Mouse (Mus musculus): ENCODE results near the gene Nradd.

Gene Nradd

DNA sequence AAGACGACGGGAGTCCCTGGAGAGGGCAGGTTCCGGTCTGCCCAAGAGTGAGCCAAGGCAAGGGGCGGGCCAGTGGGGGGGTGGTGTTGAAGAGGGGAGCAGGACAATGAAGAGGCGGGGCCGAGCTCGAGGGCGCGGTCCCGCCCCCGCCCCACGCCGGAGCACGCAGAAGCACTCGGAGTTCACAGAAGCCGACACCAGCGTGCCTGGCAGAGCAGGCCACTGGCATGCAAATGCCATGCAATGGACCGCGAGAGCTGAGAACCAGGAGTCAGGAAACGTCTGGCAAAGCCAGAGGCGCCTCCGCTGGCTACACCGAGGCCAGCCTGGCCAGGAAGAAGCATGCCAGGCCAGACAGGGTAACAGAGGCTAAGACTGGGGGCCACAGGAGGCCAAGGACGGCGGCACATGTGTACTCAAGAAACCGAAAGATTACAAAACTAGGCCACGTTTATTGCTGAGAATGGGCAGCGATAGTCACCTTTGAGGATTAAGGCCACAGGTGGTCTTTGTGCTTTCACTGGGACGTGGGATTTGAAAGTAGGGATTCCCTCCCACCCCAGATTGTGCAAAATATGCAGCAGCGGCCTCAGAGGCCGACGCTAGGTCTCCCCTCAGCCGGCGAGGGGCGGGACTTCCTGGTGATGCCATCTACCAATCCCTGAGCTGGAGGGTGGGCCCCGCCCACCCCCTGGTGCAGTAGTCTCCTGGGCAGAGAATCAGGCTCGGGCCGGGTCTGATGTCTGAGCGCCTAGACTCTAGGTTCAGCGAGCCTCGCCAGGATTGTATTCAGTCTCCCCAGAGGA, at the start of gene Nradd:
Gene Nradd, minus strand, starts transcription at position 92 of the 806 bp plus-strand sequence.
- CTCF ChIA-PET: interaction anchor here (0.6 kb wide), 1 partner anchor 8 kb away, joined by 3 read pairs; no protein-coding TSS in a partner anchor

DNA sequence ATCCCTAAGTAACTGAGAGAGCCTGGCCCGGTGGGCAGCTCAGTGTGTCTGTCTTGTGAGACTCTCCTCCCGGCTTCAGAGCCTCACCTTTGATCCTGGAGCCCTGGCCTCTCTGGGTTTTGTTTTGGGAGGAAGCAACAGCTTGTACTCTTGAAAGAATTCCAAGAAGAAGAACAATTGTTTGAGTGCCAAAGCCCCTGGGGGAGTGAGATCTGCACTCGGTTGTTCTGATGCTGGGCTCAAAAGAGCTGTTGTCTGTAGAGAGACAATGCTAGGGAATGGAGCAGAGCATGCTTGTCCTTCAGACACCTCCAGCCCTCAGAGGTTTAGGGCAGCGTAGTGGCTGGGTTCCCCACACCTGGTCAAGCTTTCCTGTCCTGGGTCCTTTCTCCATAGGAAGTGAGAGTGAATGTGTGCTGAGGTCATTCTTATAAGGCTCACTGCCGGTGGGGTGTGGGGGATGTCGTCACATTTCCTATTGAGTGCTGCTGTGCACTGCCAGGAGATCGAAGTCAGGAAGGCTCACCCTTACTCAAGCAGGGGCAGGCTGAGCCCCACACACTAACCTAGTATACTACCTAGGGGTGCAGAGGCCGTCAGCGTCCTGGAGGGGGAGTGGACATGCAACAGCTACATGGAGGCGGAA, 49.0 kb upstream of the Nradd start:
- CTCF ChIA-PET: interaction anchor here (0.8 kb wide), 1 partner anchor 37 kb away, joined by 3 read pairs; no protein-coding TSS in a partner anchor

DNA sequence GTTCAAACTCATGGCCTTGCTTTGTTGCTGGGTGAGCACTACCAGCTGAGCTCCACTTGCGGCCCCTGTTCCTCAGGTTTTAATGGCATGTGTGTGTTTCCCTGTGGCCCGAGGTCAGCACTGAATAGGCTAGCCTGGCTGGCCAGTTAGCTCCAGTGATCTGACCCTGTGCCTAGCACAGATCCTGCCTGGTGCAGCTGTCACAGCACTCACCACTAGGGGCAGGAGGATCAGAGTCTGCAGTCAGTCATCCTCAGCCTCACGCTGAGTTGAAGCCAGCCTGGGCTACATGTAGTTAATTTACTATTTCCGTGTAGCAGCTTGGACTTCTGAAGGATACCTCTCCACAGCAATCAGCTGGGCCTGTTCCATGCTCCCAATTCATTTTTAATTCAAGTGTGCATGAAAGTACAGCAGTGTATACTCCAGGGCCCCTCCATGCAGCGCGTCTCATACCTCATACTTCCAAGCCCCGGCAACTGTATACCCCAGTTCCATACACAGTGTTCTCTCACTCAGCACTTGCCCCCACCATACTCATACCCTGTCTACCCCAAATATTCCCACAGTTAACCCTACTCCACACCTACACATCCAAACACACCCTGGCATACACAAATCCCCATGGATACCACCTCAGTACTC, 48.3 kb upstream of the Nradd start:
- CTCF ChIA-PET: interaction anchor here (0.8 kb wide), 1 partner anchor 37 kb away, joined by 3 read pairs; no protein-coding TSS in a partner anchor

DNA sequence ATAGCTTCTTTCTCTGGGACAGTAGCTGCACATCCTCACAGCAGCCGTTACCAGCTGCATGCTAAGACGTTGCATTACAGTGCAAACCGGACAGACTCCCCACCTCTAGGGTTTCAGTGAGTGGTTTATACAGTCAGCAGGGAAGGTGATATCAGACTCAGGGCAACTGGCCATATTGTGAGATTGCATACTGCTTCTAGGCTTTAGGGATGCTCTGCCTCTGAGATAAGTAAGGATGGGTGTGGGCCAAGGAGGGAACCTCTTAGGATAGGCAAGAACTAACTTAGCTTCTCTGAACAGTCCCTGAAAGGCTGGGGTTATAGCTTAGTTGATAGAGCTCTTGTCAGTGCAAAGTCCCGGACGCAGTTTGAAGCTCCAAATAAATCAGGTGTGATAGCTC, 45.5 kb upstream of the Nradd start:
- CTCF ChIA-PET: no interaction called here

DNA sequence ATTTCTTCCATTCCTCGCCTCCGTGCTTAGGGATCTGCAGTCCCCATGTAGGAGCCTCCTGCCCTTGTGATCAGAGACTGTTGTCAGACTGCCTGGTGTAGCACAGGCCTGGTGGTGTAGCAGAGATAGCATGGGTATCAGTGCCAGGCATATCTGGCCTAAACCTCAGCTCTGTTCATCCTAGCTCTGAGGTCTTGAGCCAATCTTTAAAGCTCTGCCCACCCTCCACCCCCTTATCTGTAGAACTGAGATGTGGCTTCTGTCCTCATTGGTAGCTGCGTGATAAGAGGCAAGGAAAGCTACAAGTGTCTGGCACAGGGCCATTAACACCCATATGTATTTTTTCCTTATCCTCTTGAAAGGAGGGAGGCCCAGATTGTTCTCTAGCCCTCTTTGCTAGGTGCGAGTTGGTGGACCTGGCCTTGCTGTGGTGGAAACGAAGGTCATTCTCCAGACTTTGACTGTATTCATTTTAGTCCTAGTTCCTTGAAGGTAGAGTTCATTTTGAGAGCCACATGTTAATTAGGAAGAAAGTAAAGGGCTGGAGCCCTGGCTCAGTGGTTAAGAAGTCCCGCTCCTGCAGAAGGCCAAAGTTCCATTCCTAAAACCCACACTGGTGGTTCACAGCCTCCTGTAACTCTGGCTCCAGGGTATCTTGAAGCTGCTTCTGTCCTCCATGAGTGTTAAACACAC, 44.5 kb upstream of the Nradd start:
- CTCF ChIA-PET: no interaction called here

DNA sequence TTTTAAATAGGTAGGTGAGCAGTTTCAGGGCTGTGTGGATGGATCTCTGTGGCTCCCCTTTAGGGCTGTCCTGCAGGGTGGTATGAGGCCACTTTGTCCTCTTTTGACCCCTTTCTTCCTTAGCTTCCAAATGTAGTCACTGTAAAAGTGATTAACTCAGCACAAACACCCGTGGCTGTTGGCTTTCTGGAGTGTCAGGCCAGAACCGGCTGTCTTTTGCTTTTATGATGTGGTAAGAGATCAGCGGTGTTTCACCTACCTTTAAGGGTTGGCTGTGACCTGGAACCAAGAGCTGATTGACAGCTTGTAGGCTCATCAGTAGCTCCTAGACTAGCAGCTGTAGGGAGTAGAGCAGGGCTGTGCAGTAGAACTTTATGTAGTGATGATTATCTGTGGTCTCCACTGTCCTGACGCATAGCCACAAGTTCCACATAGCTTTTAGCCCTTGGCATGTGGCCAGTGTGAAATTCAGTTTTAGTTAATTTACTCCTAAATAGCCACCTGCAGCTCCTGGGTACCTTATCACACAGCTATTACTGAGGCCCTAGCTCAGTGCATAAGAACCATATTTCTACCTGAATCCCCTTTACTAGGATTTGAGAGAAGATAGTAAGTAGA, 43.1 kb upstream of the Nradd start:
- CTCF ChIA-PET: interaction anchor here (1.4 kb wide), 1 partner anchor 33 kb away, joined by 3 read pairs; no protein-coding TSS in a partner anchor

DNA sequence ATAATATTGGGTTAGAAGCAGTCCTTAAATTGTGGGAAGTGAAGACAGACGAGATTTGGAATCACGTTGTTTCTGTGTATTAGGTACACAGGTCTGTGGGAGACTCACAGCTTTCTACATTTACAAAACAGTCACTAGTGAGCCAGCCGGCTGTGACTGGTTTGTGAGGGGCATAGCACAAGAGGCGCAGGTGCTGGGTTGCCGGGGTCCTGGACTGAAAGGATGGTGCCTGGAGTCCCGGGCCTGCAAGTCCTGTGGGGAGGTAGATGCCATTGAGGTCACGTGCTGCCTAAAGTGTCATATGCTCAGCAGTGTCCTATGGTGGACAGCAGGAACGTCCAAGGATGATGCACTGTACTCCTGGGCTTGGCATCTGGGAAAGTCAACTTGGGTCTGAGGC, 42.1 kb upstream of the Nradd start:
- CTCF ChIA-PET: interaction anchor here (0.6 to 1.6 kb wide), 3 partner anchors 9 to 43 kb away, joined by 3 to 5 read pairs (median 4); no protein-coding TSS in a partner anchor

DNA sequence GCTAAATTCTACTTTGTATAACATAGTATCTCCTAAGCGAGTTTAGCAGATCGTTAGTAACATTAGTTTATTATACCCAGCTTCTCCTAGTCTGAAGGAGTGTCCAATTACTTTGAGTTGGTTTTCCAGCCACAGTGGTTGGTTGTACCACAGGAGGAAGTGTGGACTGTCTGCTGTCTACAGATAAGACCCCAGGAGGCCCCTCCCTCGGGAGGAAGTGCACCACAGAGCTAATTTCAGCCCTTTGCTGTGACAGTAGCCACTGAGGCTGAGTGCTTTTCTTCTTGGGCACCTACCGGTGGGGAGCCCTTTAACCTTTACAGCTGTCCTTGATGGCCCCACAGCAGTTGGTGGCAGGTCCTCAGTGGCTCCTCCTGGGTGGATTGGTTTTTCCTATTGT, 41.7 kb upstream of the Nradd start:
- CTCF ChIA-PET: interaction anchor here (1.6 kb wide), 1 partner anchor 9 kb away, joined by 5 read pairs; no protein-coding TSS in a partner anchor

DNA sequence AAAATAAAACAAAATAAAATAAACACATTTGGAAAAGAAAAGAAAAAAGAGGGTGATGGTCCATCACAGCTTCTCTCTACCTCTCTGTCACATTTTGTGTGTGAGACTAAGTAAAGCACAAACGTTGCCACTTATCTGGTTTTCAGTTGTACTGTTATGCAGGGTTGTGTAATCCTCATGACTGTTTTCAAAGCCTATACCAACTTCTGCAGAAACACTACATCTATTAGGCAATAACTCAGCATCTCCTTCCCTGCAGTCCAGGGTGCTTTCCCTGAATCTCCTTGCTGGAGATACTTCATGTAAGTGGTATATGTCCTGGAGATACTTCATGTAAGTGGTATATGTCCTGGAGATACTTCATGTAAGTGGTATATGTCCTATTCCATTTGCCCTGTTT, 38.6 kb upstream of the Nradd start:
- CTCF ChIA-PET: no interaction called here

DNA sequence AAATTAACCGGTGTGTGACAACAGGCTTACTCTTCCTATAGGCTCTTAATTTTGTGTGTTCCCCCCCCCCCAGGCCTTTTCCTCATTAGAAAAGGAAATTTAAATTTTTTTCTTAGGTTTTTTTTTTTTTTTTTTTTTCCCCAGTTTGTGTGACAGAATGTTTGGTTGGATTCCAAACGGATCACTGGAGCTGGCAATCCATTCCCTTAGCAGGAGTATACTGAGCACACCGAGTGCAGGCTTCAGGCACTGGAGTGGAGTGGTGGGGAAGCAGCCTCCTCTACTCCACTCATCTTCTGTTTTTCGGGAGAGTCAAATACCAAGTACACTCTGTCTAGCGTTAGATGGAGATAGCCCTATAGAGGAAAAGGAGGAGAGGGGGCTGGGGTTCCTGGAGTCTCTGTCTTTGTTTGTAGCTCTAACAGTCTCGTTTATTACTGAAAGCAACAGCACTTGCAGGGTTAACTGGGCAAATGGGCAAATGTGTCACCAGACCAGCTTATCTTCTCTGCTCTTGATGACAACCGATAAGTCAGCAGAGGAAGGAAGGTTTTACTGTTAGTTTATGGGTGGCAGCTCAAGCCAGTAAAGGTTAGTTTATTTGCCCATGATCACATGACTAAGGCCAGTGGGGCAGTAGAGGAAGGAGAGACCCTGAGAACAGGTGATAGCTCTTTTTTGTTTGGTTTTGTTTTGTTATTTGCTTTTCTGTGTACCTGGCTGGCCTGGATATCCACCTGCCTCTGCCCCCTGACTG, 36.8 kb upstream of the Nradd start:
- CTCF ChIA-PET: interaction anchor here (0.8 kb wide), 1 partner anchor 128 kb away, joined by 3 read pairs; no protein-coding TSS in a partner anchor

DNA sequence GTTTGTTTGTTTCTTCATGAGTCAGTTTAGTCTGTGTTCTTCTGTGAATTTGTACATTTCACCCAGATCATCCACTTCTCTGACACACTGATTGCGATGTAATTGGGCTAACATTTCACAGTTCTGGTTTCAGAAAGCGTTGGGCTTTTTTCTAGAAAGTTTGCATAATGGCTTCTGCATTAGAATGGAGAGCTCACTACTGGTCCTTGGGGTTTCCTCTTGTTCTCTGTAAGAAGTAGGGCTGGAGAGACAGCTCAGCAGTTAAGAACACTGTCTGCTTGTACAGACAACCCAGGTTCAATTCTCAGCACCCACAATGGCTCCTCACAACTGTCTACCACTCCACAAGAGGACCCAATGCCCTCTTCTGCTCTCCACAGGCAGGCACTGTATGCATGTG, 36.0 kb upstream of the Nradd start:
- CTCF ChIA-PET: no interaction called here

DNA sequence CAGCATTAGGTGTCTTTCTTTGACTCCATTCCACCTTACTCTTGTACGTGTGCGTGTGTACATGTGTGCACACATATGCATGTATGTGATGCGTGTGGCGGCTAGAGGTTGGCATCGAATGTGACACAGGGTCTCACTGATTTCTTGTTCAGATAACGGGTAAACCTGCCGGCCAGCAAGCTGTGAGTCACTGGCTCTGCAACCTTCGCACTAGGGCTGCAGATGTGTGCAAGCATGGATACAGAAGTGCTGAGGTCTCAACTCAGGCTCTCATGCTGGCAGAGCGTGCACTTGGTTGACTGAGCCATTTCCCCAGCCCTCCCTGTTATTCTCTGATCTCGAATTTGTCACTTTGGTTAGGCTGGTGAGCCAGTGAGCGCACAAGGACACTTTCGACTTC, 35.3 kb upstream of the Nradd start:
- CTCF ChIA-PET: no interaction called here

DNA sequence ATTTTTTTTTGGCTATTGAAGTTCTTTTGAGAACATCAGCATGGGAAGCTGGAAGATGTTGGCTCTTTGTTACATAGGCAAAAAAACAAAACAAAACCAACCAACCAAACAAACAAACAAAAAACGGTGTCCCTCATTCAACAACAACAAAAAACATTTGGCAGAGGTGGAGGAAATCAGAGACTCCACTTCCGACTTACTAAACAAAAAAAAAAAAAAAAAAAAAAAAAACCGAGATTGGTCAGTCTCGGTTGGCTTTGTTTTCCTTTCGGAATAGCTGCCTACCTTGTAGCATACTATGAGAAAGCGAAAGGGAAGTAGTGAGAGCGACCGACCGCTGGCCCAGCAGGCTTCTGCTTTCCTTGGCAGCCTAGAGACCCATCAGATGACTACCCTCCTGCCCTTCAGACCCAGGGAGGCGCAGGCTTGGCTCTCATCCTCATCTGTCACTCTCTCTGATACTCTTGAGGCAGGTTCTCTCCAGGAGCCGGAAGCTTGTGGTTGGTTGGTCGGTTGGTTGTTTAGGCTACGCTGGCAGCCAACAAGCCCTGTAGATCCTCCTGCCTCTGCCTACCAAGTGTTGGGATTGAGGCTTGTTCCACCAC, 33.3 kb upstream of the Nradd start:
- CTCF ChIA-PET: interaction anchor here (0.6 to 2.1 kb wide), 4 partner anchors 8 to 353 kb away, joined by 3 to 5 read pairs (median 4); no protein-coding TSS in a partner anchor

DNA sequence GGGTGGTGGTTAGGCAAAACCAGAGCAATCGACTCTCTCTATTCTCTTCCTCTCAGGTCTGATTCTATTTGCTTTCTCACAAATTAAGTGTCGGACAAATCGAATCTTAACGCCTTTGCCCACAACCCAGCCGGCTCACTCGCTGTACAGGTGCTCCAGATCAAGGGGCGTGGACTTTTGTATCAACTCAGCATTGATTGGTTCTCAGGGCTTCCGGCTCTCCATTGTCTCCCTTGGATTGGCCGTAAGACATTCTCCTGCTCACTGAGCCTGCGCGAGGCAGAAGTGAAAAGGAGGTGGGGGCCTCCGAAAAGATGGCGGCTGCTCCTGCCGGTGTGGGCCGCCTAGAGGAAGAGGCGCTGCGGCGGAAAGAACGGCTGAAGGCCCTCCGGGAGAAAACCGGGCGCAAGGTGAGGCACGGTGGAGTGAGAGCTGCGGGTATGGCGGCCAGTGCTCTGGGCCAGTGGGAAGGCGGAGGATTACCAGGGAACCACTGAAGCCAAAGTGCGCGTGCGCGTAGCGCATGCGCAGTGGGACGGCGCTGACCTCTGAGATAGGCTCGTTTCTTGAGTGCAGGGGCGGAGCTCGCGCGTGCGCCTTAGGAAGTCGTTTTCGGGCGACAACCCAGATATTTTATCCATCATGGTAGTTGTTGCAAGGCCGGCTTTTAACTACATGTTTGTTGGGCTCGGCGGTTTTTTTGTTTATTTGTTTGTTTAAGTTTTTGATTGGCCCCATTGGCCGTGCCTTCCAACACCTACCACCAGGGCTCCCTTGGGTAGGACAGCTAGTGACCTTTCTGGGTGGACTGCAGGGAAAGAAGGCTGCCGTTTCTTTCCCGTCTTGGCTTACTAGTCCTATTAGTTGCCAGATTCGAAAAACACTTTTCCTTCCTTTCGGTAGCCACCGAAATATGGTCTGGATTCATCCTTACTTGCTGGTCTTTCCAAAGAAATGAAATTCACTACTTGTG, 32.3 kb upstream of the Nradd start, which contains the start of gene Ccdc12:
Gene Ccdc12, plus strand, starts transcription at position 255 of the 973 bp plus-strand sequence.
- CTCF ChIA-PET: interaction anchor here (0.5 to 2.1 kb wide), 5 partner anchors 9 to 266 kb away, joined by 3 to 5 read pairs (median 4); no protein-coding TSS in a partner anchor

DNA sequence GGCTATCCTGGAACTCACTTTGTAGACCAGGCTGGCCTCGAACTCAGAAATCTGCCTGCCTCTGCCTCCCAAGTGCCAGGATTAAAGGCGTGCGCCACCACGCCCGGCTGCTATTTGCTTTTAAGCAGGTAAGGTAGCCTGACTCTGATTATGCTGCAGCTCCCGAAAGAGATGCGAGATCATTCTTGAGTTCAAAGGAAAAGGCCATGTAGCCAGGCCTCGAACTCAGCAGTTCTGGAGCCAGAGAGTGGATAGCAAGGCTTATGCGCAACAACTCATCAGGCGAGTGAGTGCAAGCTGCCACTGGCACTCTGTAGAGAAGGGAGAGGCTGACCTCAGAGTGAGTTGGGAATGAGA, 31.4 kb upstream of the Nradd start:
- CTCF ChIA-PET: no interaction called here

DNA sequence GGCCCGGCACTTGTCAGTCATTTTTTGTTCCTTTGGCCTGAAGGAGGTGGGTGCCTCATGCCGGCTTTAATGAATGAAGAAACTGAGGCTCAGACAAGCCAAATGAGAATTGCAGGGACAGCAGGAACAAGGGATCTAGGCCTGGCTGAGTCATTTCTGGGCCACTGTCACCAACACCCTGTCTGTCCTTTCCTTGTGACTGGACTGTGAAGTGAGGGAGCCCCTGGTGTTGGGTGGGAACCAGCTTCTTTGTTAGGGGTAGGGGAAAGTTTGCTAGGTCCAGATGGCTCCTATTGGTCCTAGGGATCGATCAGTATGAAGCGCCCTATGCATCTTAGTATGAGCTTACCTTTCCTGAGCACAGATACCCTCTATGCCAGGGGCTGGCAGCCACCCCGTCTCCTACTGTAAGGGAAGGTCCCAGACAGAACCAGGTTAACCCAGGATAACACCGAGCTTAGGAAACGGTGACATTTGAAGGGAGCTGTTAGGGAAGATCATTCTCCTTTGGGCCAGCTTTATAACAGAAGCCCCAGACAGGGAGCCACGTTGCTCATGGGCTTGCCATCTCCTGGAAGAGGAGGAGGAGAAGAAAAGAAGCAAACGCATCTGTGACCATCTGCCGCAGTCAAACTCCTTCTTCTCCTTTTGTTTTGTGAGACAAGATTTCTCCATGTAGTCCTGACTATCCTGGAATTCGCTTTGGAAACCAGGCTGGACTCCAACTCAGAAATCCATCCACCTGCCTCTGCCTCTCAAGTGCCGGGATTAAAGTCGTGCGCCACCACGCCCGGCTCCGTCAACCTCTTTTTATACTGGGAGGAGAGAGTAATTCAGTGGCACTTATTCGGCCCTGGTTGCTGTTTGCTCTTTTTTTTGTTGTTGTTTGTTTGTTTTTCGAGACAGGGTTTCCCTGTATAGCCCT, 30.7 kb upstream of the Nradd start:
- CTCF ChIA-PET: no interaction called here

DNA sequence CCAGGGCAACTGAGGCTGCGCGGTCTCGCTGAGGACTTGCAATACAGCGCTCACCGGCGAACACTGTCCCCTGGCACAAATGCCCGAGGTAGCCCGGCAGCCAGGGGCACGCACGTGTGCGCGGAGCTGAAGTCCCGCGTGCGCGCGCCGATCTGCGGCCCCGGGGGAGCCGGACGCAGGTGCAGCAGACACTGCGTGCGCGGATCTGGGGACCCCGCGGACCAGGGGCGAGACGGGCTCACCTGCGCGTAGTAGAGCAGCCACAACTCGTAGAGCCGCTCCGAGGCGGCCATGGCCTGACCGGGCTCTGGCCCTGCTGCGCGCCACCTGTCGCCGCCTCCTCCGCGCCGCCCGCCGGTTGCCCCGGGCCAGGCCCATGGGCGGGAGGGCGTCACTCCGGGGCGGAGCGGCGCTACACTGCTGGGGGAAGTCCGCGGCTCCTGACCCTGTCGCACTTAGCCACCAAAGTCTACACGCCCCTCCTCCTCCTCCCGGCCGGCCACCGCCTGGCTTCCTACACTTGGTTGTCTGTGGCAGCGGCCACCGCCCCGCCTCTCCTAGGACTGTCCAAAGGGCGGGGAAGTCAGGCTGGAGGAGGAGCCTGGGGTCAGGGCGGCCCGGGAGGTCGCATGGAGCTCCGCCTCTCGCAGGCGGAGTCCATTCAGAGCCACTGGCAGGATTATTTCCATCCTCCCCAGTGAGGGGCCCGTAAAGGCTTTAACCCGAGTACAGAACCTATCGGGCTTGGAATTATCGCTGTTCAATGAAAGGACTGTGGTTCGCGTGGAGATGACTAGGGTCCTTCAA, 29.6 kb upstream of the Nradd start, which contains the start of gene Nbeal2:
Gene Nbeal2, minus strand, starts transcription at position 507 of the 807 bp plus-strand sequence.
- CTCF ChIA-PET: interaction anchor here (1.1 kb wide), 1 partner anchor 19 kb away, joined by 3 read pairs; no protein-coding TSS in a partner anchor

Measured in spleen, embryonic (tissue).